Mouse (Mus musculus): ENCODE measurements around the gene Pou5f1. TPM values are rescaled to one million over a fixed set of nuclear protein-coding genes. Genes with fewer than 3 reads are reported as not detected.
A peak's percentile ranks its signal among the peaks of the same experiment; 100 is the strongest.
"Not testable (repeated sequence)": the region's sequence is repeated elsewhere in the genome, so short reads cannot be mapped to it uniquely, and the experiment has no call there.

Gene Pou5f1
- total RNA-seq (2021) = under 1 TPM; 0.18 to 0.64 TPM
- long read RNA-seq, experiment 1 = 0 reads
- long read RNA-seq, experiment 2 = 0 reads

DNA sequence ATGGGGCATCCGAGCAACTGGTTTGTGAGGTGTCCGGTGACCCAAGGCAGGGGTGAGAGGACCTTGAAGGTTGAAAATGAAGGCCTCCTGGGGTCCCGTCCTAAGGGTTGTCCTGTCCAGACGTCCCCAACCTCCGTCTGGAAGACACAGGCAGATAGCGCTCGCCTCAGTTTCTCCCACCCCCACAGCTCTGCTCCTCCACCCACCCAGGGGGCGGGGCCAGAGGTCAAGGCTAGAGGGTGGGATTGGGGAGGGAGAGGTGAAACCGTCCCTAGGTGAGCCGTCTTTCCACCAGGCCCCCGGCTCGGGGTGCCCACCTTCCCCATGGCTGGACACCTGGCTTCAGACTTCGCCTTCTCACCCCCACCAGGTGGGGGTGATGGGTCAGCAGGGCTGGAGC is at the start of gene Pou5f1:
TSS of gene Pou5f1 (plus strand) at position 243 of the 400 bp plus-strand sequence.
- DNase-seq = no peak

DNA sequence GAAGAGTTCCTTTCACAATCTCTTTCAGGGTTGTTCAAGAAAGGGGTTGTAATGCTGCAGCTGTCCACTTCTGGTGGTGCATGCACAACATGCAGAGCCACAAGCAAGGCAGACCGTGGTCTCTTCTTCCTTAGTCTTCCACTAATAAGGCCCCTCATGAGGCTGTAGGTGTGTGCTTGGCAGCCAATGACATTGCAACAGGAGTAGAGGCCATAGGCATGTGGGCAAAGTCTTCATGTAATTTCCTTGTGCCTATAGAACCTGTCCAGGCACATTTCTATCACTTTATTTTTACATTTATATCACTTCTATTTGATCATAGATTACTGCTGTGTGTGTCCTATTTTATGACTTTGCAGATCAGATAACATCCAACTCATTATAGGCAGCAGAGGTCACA is 47.6 kb upstream of the Pou5f1 start:
- DNase-seq = not testable (repeated sequence)

DNA sequence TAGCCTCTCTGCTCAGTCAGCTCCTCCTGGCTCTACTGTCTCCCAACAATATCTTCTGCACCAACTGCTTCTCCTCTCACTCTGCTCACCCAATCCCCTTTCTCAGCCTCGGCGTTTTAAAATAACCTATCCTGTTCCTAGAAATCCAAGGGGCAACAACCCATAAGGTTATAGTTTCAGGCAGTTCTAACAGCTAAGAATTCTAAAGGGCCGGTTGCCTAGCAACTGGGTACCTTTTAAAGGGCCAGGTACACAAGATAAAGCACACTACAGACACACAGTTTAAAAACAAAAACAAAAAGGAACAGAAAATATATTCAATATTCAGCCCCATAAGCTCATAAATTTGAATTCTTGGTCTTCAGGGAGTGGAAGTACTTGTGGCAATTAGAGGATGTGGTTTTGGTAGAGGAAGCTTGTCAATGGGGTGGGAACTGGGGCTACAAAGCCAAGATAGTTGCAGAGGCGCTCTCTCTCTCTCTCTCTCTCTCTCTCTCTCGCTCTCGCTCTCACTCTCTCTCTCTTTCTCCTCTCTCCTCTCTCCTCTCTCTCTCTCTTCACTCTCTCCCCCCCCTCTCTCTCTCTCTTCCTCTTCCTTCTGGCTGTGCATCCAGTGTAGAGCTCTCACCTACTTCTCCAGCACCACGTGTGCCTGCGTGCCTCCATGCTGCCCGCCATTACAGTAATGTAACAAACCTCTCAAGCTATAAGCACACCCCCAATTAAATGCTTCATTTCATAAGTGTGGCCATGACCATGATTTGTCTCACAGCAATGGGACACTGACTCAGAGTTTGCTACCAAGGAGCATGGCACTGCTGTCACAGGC is 45.1 kb upstream of the Pou5f1 start:
- not testable (repeated sequence) for DNase-seq

- DNase-seq = peak; percentile 46
These were observed 40.2 kb upstream of the Pou5f1 start for GRCm38 (mm10) chr17:35465651-35466050.

DNA sequence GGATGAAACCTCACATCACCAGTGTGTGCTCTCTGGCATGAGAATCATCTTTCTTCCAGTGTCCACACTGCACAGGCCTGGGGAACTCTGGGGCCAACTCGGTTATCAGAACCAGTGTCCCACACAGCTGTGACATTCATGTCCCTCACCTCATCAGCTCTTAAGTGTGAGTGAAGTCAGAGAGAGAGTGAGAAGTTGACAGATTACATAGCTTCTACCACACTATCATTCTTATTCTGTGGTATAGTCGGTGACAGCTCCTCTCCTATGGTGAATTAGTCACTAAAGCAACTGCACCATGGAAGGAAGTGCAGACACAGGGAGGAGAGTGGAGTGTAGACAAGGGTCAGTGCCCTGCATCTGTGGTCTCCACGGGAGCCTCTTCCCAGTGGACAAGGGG is 36.9 kb upstream of the Pou5f1 start:
- DNase-seq = not testable (repeated sequence)

GRCm38 (mm10) chr17:35469842-35470751 is 35.7 kb upstream of the Pou5f1 start, which contains the start of gene H2-Q10:
H2-Q10 (plus strand) TSS chr17:35470089.
- peak; percentile 27 for DNase-seq

- peak; percentile 80 for DNase-seq
These were observed 21.8 kb upstream of the Pou5f1 start for GRCm38 (mm10) chr17:35484066-35484465.

GRCm38 (mm10) chr17:35485702-35486101 is 20.1 kb upstream of the Pou5f1 start:
- no peak for DNase-seq

- no peak for DNase-seq
These were observed 19.1 kb upstream of the Pou5f1 start for GRCm38 (mm10) chr17:35486726-35487125.

DNA sequence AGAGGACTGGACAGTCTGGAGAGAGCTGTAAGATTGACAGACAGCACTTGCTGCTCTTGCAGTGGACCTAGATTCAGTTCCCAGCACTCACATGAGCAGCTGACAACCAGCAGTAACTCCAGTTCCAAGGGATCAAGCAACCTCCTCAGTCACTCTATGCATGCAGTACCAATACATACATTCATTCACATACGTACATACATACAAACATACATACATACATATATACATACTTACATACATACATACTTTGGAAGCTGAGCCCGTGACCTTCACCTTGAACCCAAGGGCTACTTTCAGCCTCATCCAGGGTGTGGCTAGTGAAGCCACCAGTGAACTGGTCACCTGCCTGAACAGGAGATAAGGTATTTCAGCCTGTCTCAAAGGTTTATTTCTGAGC is 17.8 kb upstream of the Pou5f1 start:
- no peak for DNase-seq

DNA sequence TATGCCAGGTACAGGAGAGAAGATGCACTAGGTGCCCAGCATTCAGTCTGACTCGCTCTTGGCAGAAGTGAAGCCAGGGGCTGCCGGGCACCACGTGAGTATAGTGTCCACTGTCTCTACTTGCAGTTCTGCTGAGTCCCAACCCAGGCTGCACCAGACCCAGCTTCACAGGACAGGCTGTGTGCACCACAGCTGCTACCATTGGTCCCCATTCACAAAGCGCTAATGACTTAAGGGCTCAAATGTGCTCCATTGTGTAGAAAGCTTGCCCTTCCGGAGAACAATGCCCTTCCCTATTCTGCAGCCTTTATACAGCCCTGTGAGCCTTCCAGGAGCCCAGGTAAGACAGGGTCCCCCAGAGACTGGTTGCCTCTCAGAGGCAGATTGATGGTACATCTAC is 15.5 kb upstream of the Pou5f1 start:
- no peak for DNase-seq

DNA sequence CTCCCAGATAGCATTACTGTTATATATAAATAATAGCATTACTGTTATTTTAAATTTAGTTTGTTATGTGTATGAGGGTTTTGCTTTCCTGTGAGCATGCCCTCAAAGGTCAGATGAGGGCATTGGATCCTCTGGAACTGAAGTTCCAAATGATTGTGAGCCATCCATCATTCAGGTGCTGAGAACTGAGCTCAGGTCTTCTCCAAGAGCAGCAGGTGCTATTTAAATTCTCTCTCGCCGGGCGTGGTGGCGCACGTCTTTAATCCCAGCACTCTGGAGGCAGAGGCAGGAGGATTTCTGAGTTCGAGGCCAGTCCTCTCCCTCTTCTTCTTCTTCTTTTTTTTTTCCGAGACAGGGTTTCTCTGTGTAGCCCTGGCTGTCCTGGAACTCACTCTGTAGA is 8.7 kb upstream of the Pou5f1 start:
- DNase-seq = no peak

- DNase-seq = no peak
These were observed 3.6 kb upstream of the Pou5f1 start for GRCm38 (mm10) chr17:35502226-35502625.

DNA sequence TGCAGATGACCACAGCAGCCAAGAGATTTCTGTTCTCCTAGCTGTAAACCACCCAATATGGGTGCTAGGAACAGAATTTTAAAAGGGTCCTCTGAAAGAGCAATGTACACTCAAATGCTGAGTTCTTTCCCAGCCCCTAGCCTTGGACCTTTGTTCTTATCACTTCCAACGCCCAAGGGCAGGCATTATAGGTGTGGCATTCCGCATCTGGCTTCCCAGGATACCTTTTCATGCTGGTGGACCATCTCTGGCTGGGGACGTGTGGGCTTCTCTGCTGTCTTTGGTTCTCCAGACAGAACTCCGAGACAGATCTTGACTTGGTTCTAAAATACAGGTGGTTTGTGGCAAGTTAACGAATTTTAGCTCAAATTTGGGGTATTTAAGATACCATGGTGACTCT is 3.1 kb upstream of the Pou5f1 start:
- no peak for DNase-seq

DNA sequence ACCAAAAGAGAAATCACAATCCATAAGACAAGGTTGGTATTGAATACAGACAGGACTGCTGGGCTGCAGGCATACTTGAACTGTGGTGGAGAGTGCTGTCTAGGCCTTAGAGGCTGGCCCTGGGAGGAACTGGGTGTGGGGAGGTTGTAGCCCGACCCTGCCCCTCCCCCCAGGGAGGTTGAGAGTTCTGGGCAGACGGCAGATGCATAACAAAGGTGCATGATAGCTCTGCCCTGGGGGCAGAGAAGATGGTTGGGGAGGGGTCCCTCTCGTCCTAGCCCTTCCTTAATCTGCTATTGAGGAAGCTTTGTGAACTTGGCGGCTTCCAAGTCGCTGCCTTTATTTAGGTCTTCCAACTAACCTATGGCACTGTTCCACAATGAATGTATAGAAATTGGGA is 2.0 kb upstream of the Pou5f1 start:
- DNase-seq = no peak

GRCm38 (mm10) chr17:35504628-35505481 is 963 bp upstream of the Pou5f1 start:
- no peak for DNase-seq

DNA sequence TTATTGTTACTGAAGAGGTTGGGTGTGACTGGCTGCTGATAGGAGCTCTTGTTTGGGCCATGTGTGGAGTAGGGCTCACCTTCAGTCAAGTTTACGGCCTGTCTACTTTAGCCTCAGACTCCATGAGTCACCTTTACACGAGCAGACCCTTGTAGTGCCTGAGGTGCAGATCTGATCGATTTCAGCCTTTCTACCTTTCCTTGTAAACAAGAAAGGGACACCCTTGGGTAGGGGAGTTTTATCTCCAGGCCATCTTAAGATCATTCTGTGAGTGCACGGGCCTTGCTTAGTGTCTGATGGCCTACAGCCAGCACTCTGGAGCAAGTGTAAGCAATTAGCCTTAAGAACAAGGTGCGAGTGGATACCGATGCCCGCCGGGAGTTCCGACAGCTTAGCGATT is 1.1 kb downstream of the Pou5f1 start:
- DNase-seq = no peak

DNA sequence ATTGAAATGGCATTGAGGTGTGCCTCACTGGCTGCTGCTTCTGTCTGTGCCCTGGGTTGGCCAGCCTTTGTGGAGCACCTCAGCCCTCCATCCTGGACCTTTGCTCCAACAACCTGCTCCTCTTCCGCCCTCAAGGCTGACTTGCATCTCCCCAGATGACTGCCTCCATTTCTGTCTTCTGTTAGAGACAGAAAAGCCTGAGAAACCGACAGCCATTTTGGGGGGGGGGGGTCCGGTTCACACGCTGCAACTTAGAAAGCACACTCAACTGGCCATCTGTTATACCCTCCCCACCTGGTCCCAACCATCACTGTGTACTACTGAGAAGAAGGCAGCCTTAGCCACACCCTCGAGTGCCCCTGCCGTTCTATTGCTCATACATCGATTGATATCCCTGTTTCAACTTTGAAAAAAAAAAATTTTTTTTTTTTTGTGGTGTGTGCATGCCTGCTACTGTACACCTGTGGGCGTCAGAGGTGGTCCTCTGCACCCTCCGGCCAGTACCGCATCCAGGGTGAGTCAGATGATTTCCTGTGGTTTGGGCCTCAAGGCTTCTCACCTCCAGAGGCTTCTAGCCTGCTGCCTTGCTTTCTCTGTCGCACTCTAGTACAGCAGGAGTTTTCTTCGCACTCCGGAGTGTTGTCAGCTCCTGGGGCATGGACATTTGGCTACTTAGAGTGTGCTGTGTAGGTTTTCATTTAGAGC is 1.9 kb downstream of the Pou5f1 start:
- DNase-seq = no peak

- not testable (repeated sequence) for DNase-seq
These were observed 2.5 kb downstream of the Pou5f1 start for GRCm38 (mm10) chr17:35508279-35508678.

- peak; percentile 35 for DNase-seq
These were observed 3.5 kb downstream of the Pou5f1 start for GRCm38 (mm10) chr17:35509284-35509683.

DNA sequence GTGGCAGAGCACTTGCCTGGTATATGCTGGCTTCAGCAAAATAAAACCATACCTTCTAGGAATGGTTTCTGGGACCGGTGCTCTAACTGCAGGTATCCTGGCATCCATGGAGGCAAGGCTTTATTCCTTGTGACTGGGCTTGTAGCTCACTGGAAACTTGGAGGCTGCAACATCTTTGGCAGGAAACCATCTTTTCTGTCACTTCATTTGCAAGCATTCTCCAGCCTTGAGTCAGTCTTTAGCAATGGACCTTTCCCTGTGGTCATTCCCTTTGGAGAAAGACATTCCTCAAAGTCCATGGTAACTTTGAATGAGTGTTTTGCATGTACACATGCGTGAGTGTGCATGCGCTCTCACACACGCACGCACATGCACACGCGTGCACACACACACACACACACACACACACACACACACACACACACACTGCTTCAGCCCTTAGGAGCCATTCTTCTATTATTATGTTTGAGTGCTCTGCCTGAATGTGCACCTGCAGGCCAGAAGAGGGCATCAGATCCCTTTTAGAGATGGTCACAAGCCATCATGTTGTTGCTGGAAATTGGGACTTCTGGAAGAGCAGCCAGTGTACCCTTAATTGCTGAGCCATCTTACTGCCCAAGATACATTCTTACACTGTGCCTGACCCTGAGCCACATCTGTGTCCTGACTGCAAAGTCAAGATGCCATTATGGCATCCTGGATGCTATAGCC is 7.3 kb downstream of the Pou5f1 start:
- DNase-seq = no peak

Measured in adrenal gland, postnatal 10 days (tissue).